Mouse (Mus musculus): Measurements from ENCODE around the gene Psmb3. TPM values are rescaled to one million over a fixed set of nuclear protein-coding genes. Genes with fewer than 3 reads are reported as not detected.
"Not testable (repeated sequence)": the region's sequence is repeated elsewhere in the genome, so short reads cannot be mapped to it uniquely, and the experiment has no call there.

Psmb3 gene
- polyA plus RNA-seq (2015; fragmentation: Nextera tagmentation; extraction: Ambion mirVana): 422 and 438 TPM in 2 replicates

GRCm38 (mm10) chr11:97703039-97703826 lies at the start of gene Psmb3:
Gene Psmb3 (plus strand): TSS chr11:97703399.
- no peaks in the 10 kb centered on the region for H3K27me3 ChIP-seq (replicated peaks; ENCODE audit: control insufficient read depth, insufficient read depth, low read length)
- H3K27ac ChIP-seq (ENCODE audit: low read depth, low read length): peak within 1 kb of the TSS; percentile 83
- peaks cover 14% of the 10 kb centered on the region for H3K36me3 ChIP-seq (ENCODE audit: control insufficient read depth, insufficient read depth, low read length)
- H3K4me3 ChIP-seq (ENCODE audit: low read length): peak within 1 kb of the TSS; percentile 89
- H3K9me3 ChIP-seq (ENCODE audit: control insufficient read depth, low read length): no peaks in the 10 kb centered on the region
- peak within 1 kb of the TSS; percentile 85 for H3K9ac ChIP-seq (ENCODE audit: low read depth, low read length)
- WGBS: under 1% methylated on average over 35 of the region's 35 CpGs
- peak; percentile 93 for ATAC-seq
- H3K4me2 ChIP-seq (ENCODE audit: low read length): peak within 1 kb of the TSS; percentile 70
- peaks cover 24% of the 10 kb centered on the region for H3K4me1 ChIP-seq (ENCODE audit: control insufficient read depth, insufficient read depth, low read depth, low read length)

GRCm38 (mm10) chr11:97654210-97654609 lies 49.0 kb upstream of the Psmb3 start:
- H3K9ac ChIP-seq (ENCODE audit: low read depth, low read length): no peak overlapping the region
- no peak overlapping the region for H3K27ac ChIP-seq (ENCODE audit: low read depth, low read length)
- H3K4me2 ChIP-seq (ENCODE audit: low read length): no peak overlapping the region
- WGBS: 99% methylated on average over 2 of the region's 2 CpGs
- no peak overlapping the region for H3K4me3 ChIP-seq (ENCODE audit: low read length)
- ATAC-seq: no peak
- no peaks in the 10 kb centered on the region for H3K36me3 ChIP-seq (ENCODE audit: control insufficient read depth, insufficient read depth, low read length)
- no peaks in the 10 kb centered on the region for H3K9me3 ChIP-seq (ENCODE audit: control insufficient read depth, low read length)
- no peaks in the 10 kb centered on the region for H3K27me3 ChIP-seq (replicated peaks; ENCODE audit: control insufficient read depth, insufficient read depth, low read length)
- no peaks in the 10 kb centered on the region for H3K4me1 ChIP-seq (ENCODE audit: control insufficient read depth, insufficient read depth, low read depth, low read length)

GRCm38 (mm10) chr11:97656269-97656971 lies 46.8 kb upstream of the Psmb3 start:
- Histone ChIP-seq H3K27me3 (replicated peaks; ENCODE audit: control insufficient read depth, insufficient read depth, low read length) (peaks cover 4% of the 10 kb centered on the region), H3K4me1 (ENCODE audit: control insufficient read depth, insufficient read depth, low read depth, low read length) (peaks cover 14% of the 10 kb centered on the region), H3K27ac (ENCODE audit: low read depth, low read length) (no peak overlapping the region), H3K4me2 (ENCODE audit: low read length) (no peak overlapping the region), H3K9me3 (ENCODE audit: control insufficient read depth, low read length) (no peaks in the 10 kb centered on the region), H3K4me3 (ENCODE audit: low read length) (no peak overlapping the region), H3K9ac (ENCODE audit: low read depth, low read length) (no peak overlapping the region), H3K36me3 (ENCODE audit: control insufficient read depth, insufficient read depth, low read length) (no peaks in the 10 kb centered on the region)
- WGBS: 68% methylated on average over 14 of the region's 14 CpGs
- ATAC-seq: no peak

- Histone ChIP-seq H3K9ac (ENCODE audit: low read depth, low read length) (no peak overlapping the region), H3K27me3 (replicated peaks; ENCODE audit: control insufficient read depth, insufficient read depth, low read length) (peaks cover 9% of the 10 kb centered on the region), H3K36me3 (ENCODE audit: control insufficient read depth, insufficient read depth, low read length) (no peaks in the 10 kb centered on the region), H3K4me3 (ENCODE audit: low read length) (no peak overlapping the region), H3K27ac (ENCODE audit: low read depth, low read length) (no peak overlapping the region), H3K4me1 (ENCODE audit: control insufficient read depth, insufficient read depth, low read depth, low read length) (peaks cover 23% of the 10 kb centered on the region), H3K4me2 (ENCODE audit: low read length) (no peak overlapping the region), H3K9me3 (ENCODE audit: control insufficient read depth, low read length) (no peaks in the 10 kb centered on the region)
- no peak for ATAC-seq
- 67% methylated on average over 3 of the region's 6 CpGs for WGBS
Observed at GRCm38 (mm10) chr11:97657184-97657945, 45.8 kb upstream of the Psmb3 start.

- not testable (repeated sequence) for H3K36me3 ChIP-seq (ENCODE audit: control insufficient read depth, insufficient read depth, low read length); H3K9me3 ChIP-seq (ENCODE audit: control insufficient read depth, low read length); H3K9ac ChIP-seq (ENCODE audit: low read depth, low read length); H3K4me3 ChIP-seq (ENCODE audit: low read length); H3K27ac ChIP-seq (ENCODE audit: low read depth, low read length); H3K27me3 ChIP-seq (replicated peaks; ENCODE audit: control insufficient read depth, insufficient read depth, low read length); ATAC-seq; H3K4me2 ChIP-seq (ENCODE audit: low read length)
- 94% methylated on average over 6 of the region's 6 CpGs for WGBS
- H3K4me1 ChIP-seq (ENCODE audit: control insufficient read depth, insufficient read depth, low read depth, low read length): peaks cover 28% of the 10 kb centered on the region
Observed at GRCm38 (mm10) chr11:97657967-97658366, 45.2 kb upstream of the Psmb3 start.

GRCm38 (mm10) chr11:97658751-97659266 lies 44.4 kb upstream of the Psmb3 start:
- H3K4me3 ChIP-seq (ENCODE audit: low read length): no peak overlapping the region
- peaks cover 28% of the 10 kb centered on the region for H3K4me1 ChIP-seq (ENCODE audit: control insufficient read depth, insufficient read depth, low read depth, low read length)
- H3K9ac ChIP-seq (ENCODE audit: low read depth, low read length): no peak overlapping the region
- H3K27me3 ChIP-seq (replicated peaks; ENCODE audit: control insufficient read depth, insufficient read depth, low read length): peaks cover 9% of the 10 kb centered on the region
- no peak overlapping the region for H3K27ac ChIP-seq (ENCODE audit: low read depth, low read length)
- H3K36me3 ChIP-seq (ENCODE audit: control insufficient read depth, insufficient read depth, low read length): no peaks in the 10 kb centered on the region
- H3K9me3 ChIP-seq (ENCODE audit: control insufficient read depth, low read length): no peaks in the 10 kb centered on the region
- no peak overlapping the region for H3K4me2 ChIP-seq (ENCODE audit: low read length)
- no peak for ATAC-seq
- 70% methylated on average over 11 of the region's 11 CpGs for WGBS

GRCm38 (mm10) chr11:97659267-97659989 lies 43.8 kb upstream of the Psmb3 start:
- H3K9me3 ChIP-seq (ENCODE audit: control insufficient read depth, low read length): no peaks in the 10 kb centered on the region
- H3K9ac ChIP-seq (ENCODE audit: low read depth, low read length): peak overlapping the region; percentile 89
- peak overlapping the region; percentile 80 for H3K4me3 ChIP-seq (ENCODE audit: low read length)
- ATAC-seq: no peak
- no peaks in the 10 kb centered on the region for H3K36me3 ChIP-seq (ENCODE audit: control insufficient read depth, insufficient read depth, low read length)
- H3K27me3 ChIP-seq (replicated peaks; ENCODE audit: control insufficient read depth, insufficient read depth, low read length): peaks cover 9% of the 10 kb centered on the region
- peak overlapping the region; percentile 85 for H3K4me2 ChIP-seq (ENCODE audit: low read length)
- WGBS: 13% methylated on average over 13 of the region's 13 CpGs
- peaks cover 31% of the 10 kb centered on the region for H3K4me1 ChIP-seq (ENCODE audit: control insufficient read depth, insufficient read depth, low read depth, low read length)
- H3K27ac ChIP-seq (ENCODE audit: low read depth, low read length): peak overlapping the region; percentile 74

GRCm38 (mm10) chr11:97659990-97660714 lies 43.0 kb upstream of the Psmb3 start:
- Histone ChIP-seq H3K4me3 (ENCODE audit: low read length) (peak overlapping the region; percentile 80), H3K9ac (ENCODE audit: low read depth, low read length) (peak overlapping the region; percentile 89), H3K9me3 (ENCODE audit: control insufficient read depth, low read length) (no peaks in the 10 kb centered on the region), H3K36me3 (ENCODE audit: control insufficient read depth, insufficient read depth, low read length) (no peaks in the 10 kb centered on the region), H3K4me1 (ENCODE audit: control insufficient read depth, insufficient read depth, low read depth, low read length) (peaks cover 38% of the 10 kb centered on the region), H3K4me2 (ENCODE audit: low read length) (peak overlapping the region; percentile 85), H3K27ac (ENCODE audit: low read depth, low read length) (peak overlapping the region; percentile 74), H3K27me3 (replicated peaks; ENCODE audit: control insufficient read depth, insufficient read depth, low read length) (peaks cover 9% of the 10 kb centered on the region)
- ATAC-seq: peak; percentile 87
- WGBS: 0% methylated on average over 65 of the region's 78 CpGs
